10 mouse cellular contexts compared by ENCODE assay signal in the genomic region with DNA sequence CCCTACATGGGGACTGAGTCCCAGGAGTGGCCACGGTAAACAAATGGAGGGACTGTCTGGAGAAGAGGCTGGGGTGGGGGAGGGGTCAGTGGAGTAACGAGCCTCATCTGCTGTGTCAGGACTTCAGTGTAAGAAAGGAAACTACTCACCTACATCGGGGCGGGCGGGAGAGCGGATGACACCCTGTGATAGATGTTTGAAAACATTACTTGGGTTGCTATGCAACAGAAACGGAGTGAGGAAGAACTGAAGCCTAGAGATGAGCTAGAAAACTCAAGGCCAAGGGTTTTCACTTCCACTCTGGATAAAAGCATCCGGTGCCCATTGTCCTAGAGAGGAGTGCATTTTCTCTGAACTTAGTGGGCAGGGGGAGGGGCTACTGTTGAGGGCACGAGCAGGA. TPM values are rescaled to one million over a fixed set of nuclear protein-coding genes. Genes with fewer than 3 reads are reported as not detected.
DNase-seq lines count a peak whose midpoint lies in the region; ATAC-seq lines count a peak whose summit lies in the region.
"Had no signal": no experiment of that assay in that cellular context is flagged by ENCODE, and none has a peak within 500 bp of the region (broad histone marks: within the 10 kb centered on the region; RNA-seq: fewer than 3 reads in every experiment).

No protein-coding gene starts in this region.

- 0 out of 2 replicates have a peak, but pooled peaks have one; percentile 27 for ATAC-seq in heart, embryonic 12.5 days (ENCODE audit: insufficient number of reproducible peaks, low FRiP score)
- ATAC-seq in embryonic facial prominence, embryonic 11.5 days (replicated peaks; ENCODE audit: insufficient number of reproducible peaks, low FRiP score, low TSS enrichment, low read depth), result peak; percentile 45
- ATAC-seq in midbrain, embryonic 13.5 days, result 0 out of 2 replicates have a peak, but pooled peaks have one; percentile 24

- no peak overlapping the region for H3K4me3 ChIP-seq in heart, embryonic 12.5 days
- H3K4me3 ChIP-seq in embryonic facial prominence, embryonic 11.5 days (ENCODE audit: low read depth, low read length), result no peak overlapping the region
- no peak overlapping the region for H3K4me3 ChIP-seq in midbrain, embryonic 13.5 days (replicated peaks)

- 36% methylated on average over 9 of the region's 9 CpGs for WGBS in heart, embryonic 12.5 days
- 42% methylated on average over 9 of the region's 9 CpGs for WGBS in embryonic facial prominence, embryonic 11.5 days
- WGBS in midbrain, embryonic 13.5 days, result 46% methylated on average over 9 of the region's 9 CpGs

- DNase-seq in heart, adult 8-10 months (ENCODE audit: low spot score), result no peak
- peak; percentile 95 for DNase-seq in CD4-positive helper T cell, adult 2 months (ENCODE audit: low read depth, low spot score)
- no peak for DNase-seq in embryonic facial prominence, embryonic 11.5 days (ENCODE audit: low spot score)
- DNase-seq in right cerebral cortex, adult 2 months (ENCODE audit: low spot score in 2 of 2), result no peak
- DNase-seq in layer of hippocampus, adult 9-11 months, result no peak
- DNase-seq in adipocyte (ENCODE audit: low spot score), result no peak
- DNase-seq: cerebellum, adult 18-20 months; kidney, adult 2 months had no signal

- H3K27me3 ChIP-seq in heart, embryonic 12.5 days (replicated peaks), result peaks cover 9% of the 10 kb centered on the region
- H3K27me3 ChIP-seq in embryonic facial prominence, embryonic 11.5 days (ENCODE audit: control insufficient read depth, insufficient read depth, low read length), result no peaks in the 10 kb centered on the region; the same call in 1 of the 2 replicates
- no peaks in the 10 kb centered on the region for H3K27me3 ChIP-seq in midbrain, embryonic 13.5 days

- H3K36me3 ChIP-seq in heart, embryonic 12.5 days, result no peaks in the 10 kb centered on the region
- no peaks in the 10 kb centered on the region for H3K36me3 ChIP-seq in embryonic facial prominence, embryonic 11.5 days (replicated peaks; ENCODE audit: control insufficient read depth, insufficient read depth, low read depth, low read length)
- H3K36me3 ChIP-seq in midbrain, embryonic 13.5 days, result no peaks in the 10 kb centered on the region

- H3K4me2 ChIP-seq in heart, embryonic 12.5 days, result no peak overlapping the region
- H3K4me2 ChIP-seq in embryonic facial prominence, embryonic 11.5 days (ENCODE audit: low read depth, low read length), result no peak overlapping the region
- no peak overlapping the region for H3K4me2 ChIP-seq in midbrain, embryonic 13.5 days (replicated peaks)

- H3K27ac ChIP-seq in heart, embryonic 12.5 days (ENCODE audit: poor library complexity, severe bottlenecking), result no peak overlapping the region
- H3K27ac ChIP-seq in embryonic facial prominence, embryonic 11.5 days (replicated peaks; ENCODE audit: low read depth, low read length), result no peak overlapping the region
- H3K27ac ChIP-seq in midbrain, embryonic 13.5 days, result no peak overlapping the region

- no peaks in the 10 kb centered on the region for H3K9me3 ChIP-seq in heart, embryonic 12.5 days (replicated peaks)
- H3K9me3 ChIP-seq in embryonic facial prominence, embryonic 11.5 days (replicated peaks; ENCODE audit: control insufficient read depth, low read length), result no peaks in the 10 kb centered on the region
- no peaks in the 10 kb centered on the region for H3K9me3 ChIP-seq in midbrain, embryonic 13.5 days

- no peak overlapping the region for H3K9ac ChIP-seq in heart, embryonic 12.5 days
- no peak overlapping the region for H3K9ac ChIP-seq in embryonic facial prominence, embryonic 11.5 days (replicated peaks; ENCODE audit: low read length)
- no peak overlapping the region for H3K9ac ChIP-seq in midbrain, embryonic 13.5 days (replicated peaks)

- peaks cover 12% of the 10 kb centered on the region; the same call in 1 of the 2 replicates for H3K4me1 ChIP-seq in heart, embryonic 12.5 days (replicated peaks)
- no peaks in the 10 kb centered on the region for H3K4me1 ChIP-seq in embryonic facial prominence, embryonic 11.5 days (ENCODE audit: control insufficient read depth, insufficient read depth, low read length)
- no peaks in the 10 kb centered on the region; the same call in 1 of the 2 replicates for H3K4me1 ChIP-seq in midbrain, embryonic 13.5 days (replicated peaks)

RNA-seq across cellular contexts. Expression of gene Cass4, which starts 6.3 kb away (rescaled TPM):
- 0.28 and 0.36 TPM in 2 replicates for polyA plus RNA-seq in heart, embryonic 12.5 days (2016; fragmentation: Nextera tagmentation; extraction: Ambion mirVana)
- under 1 TPM; 0.09 to 0.53 (median 0.35) TPM for total RNA-seq in heart, adult 8-10 months (2022)
- 0.17 and 0.34 TPM in 2 replicates for polyA plus RNA-seq in embryonic facial prominence, embryonic 11.5 days (2014; fragmentation: Nextera tagmentation; extraction: Ambion mirVana)
- 0.10 and 0.12 TPM in 2 replicates for polyA plus RNA-seq in midbrain, embryonic 13.5 days (2015; fragmentation: Nextera tagmentation; extraction: Ambion mirVana)

RNA-seq across cellular contexts. Expression of gene Cstf1, which starts 29.4 kb away (rescaled TPM):
- polyA plus RNA-seq in heart, embryonic 12.5 days (2016; fragmentation: Nextera tagmentation; extraction: Ambion mirVana), result 34.6 and 35.2 TPM in 2 replicates
- total RNA-seq in heart, adult 8-10 months (2022), result 10 to 100 TPM; 15.6 to 18.9 (median 17.9) TPM
- polyA plus RNA-seq in embryonic facial prominence, embryonic 11.5 days (2014; fragmentation: Nextera tagmentation; extraction: Ambion mirVana), result 49.6 and 51.6 TPM in 2 replicates
- 30.5 and 31.6 TPM in 2 replicates for polyA plus RNA-seq in midbrain, embryonic 13.5 days (2015; fragmentation: Nextera tagmentation; extraction: Ambion mirVana)

RNA-seq across cellular contexts. Expression of gene Aurka, which starts 29.6 kb away (rescaled TPM):
- polyA plus RNA-seq in heart, embryonic 12.5 days (2016; fragmentation: Nextera tagmentation; extraction: Ambion mirVana), result 102 and 106 TPM in 2 replicates
- 1 to 10 TPM in 2 of 4 experiments, under 1 TPM in 2; 0.53 to 1.6 (median 0.83) TPM for total RNA-seq in heart, adult 8-10 months (2022)
- polyA plus RNA-seq in embryonic facial prominence, embryonic 11.5 days (2014; fragmentation: Nextera tagmentation; extraction: Ambion mirVana), result 204 and 209 TPM in 2 replicates
- polyA plus RNA-seq in midbrain, embryonic 13.5 days (2015; fragmentation: Nextera tagmentation; extraction: Ambion mirVana), result 42.1 and 43.3 TPM in 2 replicates

RNA-seq across cellular contexts. Expression of gene Rtf2, which starts 40.5 kb away (rescaled TPM):
- 46.5 and 49.3 TPM in 2 replicates for polyA plus RNA-seq in heart, embryonic 12.5 days (2016; fragmentation: Nextera tagmentation; extraction: Ambion mirVana)
- total RNA-seq in heart, adult 8-10 months (2022), result 10 to 100 TPM; 30.2 to 38.1 (median 31.4) TPM
- 79.4 and 80.9 TPM in 2 replicates for polyA plus RNA-seq in embryonic facial prominence, embryonic 11.5 days (2014; fragmentation: Nextera tagmentation; extraction: Ambion mirVana)
- polyA plus RNA-seq in midbrain, embryonic 13.5 days (2015; fragmentation: Nextera tagmentation; extraction: Ambion mirVana), result 94.2 and 96.8 TPM in 2 replicates

RNA-seq across cellular contexts. Expression of gene Fam210b, which starts 54.5 kb away (rescaled TPM):
- polyA plus RNA-seq in heart, embryonic 12.5 days (2016; fragmentation: Nextera tagmentation; extraction: Ambion mirVana), result 24.3 and 24.5 TPM in 2 replicates
- 1 to 10 TPM; 5.0 to 7.1 (median 5.9) TPM for total RNA-seq in heart, adult 8-10 months (2022)
- polyA plus RNA-seq in embryonic facial prominence, embryonic 11.5 days (2014; fragmentation: Nextera tagmentation; extraction: Ambion mirVana), result 24.2 and 25.0 TPM in 2 replicates
- 24.4 and 30.2 TPM in 2 replicates for polyA plus RNA-seq in midbrain, embryonic 13.5 days (2015; fragmentation: Nextera tagmentation; extraction: Ambion mirVana)
